Mouse (Mus musculus): ENCODE data around the gene Gm17374. TPM values are rescaled to one million over a fixed set of nuclear protein-coding genes. Genes with fewer than 3 reads are reported as not detected.
"Not testable (repeated sequence)": the region's sequence is repeated elsewhere in the genome, so short reads cannot be mapped to it uniquely, and the experiment has no call there.

Gm17374 gene
- not detected for total RNA-seq (2022)

- DNase-seq: not testable (repeated sequence)
These were observed at the start of gene Gm17374 for GRCm38 (mm10) chr2:140151743-140152142. Gm17374 (plus strand) TSS chr2:140152043.

GRCm38 (mm10) chr2:140104951-140105350 lies 46.9 kb upstream of the Gm17374 start:
- DNase-seq: no peak

- no peak for DNase-seq
These were observed 44.2 kb upstream of the Gm17374 start for GRCm38 (mm10) chr2:140107641-140108040.

- DNase-seq: no peak
These were observed 42.9 kb upstream of the Gm17374 start for GRCm38 (mm10) chr2:140108945-140109344.

GRCm38 (mm10) chr2:140113851-140114250 lies 38.0 kb upstream of the Gm17374 start:
- DNase-seq: no peak

- DNase-seq: no peak
These were observed 26.3 kb upstream of the Gm17374 start for GRCm38 (mm10) chr2:140125516-140125915.

GRCm38 (mm10) chr2:140159186-140159730 lies 7.4 kb downstream of the Gm17374 start:
- DNase-seq: no peak

GRCm38 (mm10) chr2:140163351-140163854 lies 11.6 kb downstream of the Gm17374 start:
- no peak for DNase-seq

- DNase-seq: no peak
These were observed 17.2 kb downstream of the Gm17374 start for GRCm38 (mm10) chr2:140169057-140169456.

GRCm38 (mm10) chr2:140170127-140170802 lies 18.4 kb downstream of the Gm17374 start, which contains the start of the genes Esf1 and Ndufaf5:
Esf1 (minus strand) TSS chr2:140170564.
Ndufaf5 (plus strand) TSS chr2:140170649.
- DNase-seq: peak; percentile 95

GRCm38 (mm10) chr2:140170803-140171553 lies 19.1 kb downstream of the Gm17374 start:
- no peak for DNase-seq

GRCm38 (mm10) chr2:140185685-140186210 lies 33.9 kb downstream of the Gm17374 start:
- not testable (repeated sequence) for DNase-seq

- DNase-seq: no peak
These were observed 48.9 kb downstream of the Gm17374 start for GRCm38 (mm10) chr2:140200713-140201112.

GRCm38 (mm10) chr2:140202573-140202972 lies 50.7 kb downstream of the Gm17374 start:
- DNase-seq: no peak

Other genes starting within 250 kb of the Gm17374 start
- 10 to 100 TPM in 3 of 4 experiments, 1 to 10 TPM in 1; 8.7 to 14.1 (median 12.5) TPM for gene Tasp1, start 85.2 kb upstream of the Gm17374 start, total RNA-seq (2022)
- gene Esf1, start 18.5 kb downstream of the Gm17374 start, total RNA-seq (2022): 10 to 100 TPM; 20.9 to 28.8 (median 23.4) TPM
- 10 to 100 TPM; 18.6 to 23.3 (median 20.1) TPM for gene Ndufaf5, start 18.6 kb downstream of the Gm17374 start, total RNA-seq (2022)
- gene Sel1l2, start 237.7 kb downstream of the Gm17374 start, total RNA-seq (2022): not detected
- gene Macrod2, start 243.3 kb downstream of the Gm17374 start, total RNA-seq (2022): 10 to 100 TPM in 1 of 4 experiments, 1 to 10 TPM in 3; 5.2 to 11.9 (median 7.8) TPM

Measured in adrenal gland, adult 8-10 months (tissue).